Mouse (Mus musculus): Measurements from ENCODE around the gene Clpx. TPM values are rescaled to one million over a fixed set of nuclear protein-coding genes. Genes with fewer than 3 reads are reported as not detected.
"Not testable (repeated sequence)": the region's sequence is repeated elsewhere in the genome, so short reads cannot be mapped to it uniquely, and the experiment has no call there.

Gene Clpx
- polyA plus RNA-seq (2012; rRNA removed), result 6.4 and 8.5 TPM in 2 replicates

GRCm38 (mm10) chr9:65293973-65294715 is at the start of gene Clpx:
Gene Clpx, plus strand, starts transcription at chr9:65294260.
- under 1% methylated on average over 71 of the region's 71 CpGs for WGBS
- peak; percentile 96 for DNase-seq (ENCODE audit: low read depth, low spot score)

GRCm38 (mm10) chr9:65247502-65248376 is 46.3 kb upstream of the Clpx start:
- WGBS, result 63% methylated on average over 16 of the region's 16 CpGs
- DNase-seq (ENCODE audit: low read depth, low spot score), result no peak

- WGBS, result 79% methylated on average over 5 of the region's 5 CpGs
- no peak for DNase-seq (ENCODE audit: low read depth, low spot score)
These were observed 45.7 kb upstream of the Clpx start for GRCm38 (mm10) chr9:65248377-65248690.

GRCm38 (mm10) chr9:65252026-65252425 is 42.0 kb upstream of the Clpx start:
- WGBS, result 73% methylated on average over 3 of the region's 3 CpGs
- no peak for DNase-seq (ENCODE audit: low read depth, low spot score)

- WGBS, result 81% methylated on average over 11 of the region's 11 CpGs
- DNase-seq (ENCODE audit: low read depth, low spot score), result no peak
These were observed 38.0 kb upstream of the Clpx start for GRCm38 (mm10) chr9:65255906-65256600.

- DNase-seq (ENCODE audit: low read depth, low spot score), result peak; percentile 18
- 56% methylated on average over 9 of the region's 9 CpGs for WGBS
These were observed 36.7 kb upstream of the Clpx start for GRCm38 (mm10) chr9:65257218-65257910.

- WGBS, result 82% methylated on average over 7 of the region's 7 CpGs
- DNase-seq (ENCODE audit: low read depth, low spot score), result no peak
These were observed 34.7 kb upstream of the Clpx start for GRCm38 (mm10) chr9:65259366-65259765.

GRCm38 (mm10) chr9:65261591-65262230 is 32.3 kb upstream of the Clpx start:
- WGBS, result 90% methylated on average over 2 of the region's 2 CpGs
- no peak for DNase-seq (ENCODE audit: low read depth, low spot score)

- DNase-seq (ENCODE audit: low read depth, low spot score), result no peak
- WGBS, result 87% methylated on average over 3 of the region's 3 CpGs
These were observed 31.4 kb upstream of the Clpx start for GRCm38 (mm10) chr9:65262641-65263120.

GRCm38 (mm10) chr9:65264959-65265358 is 29.1 kb upstream of the Clpx start, which contains the start of gene Cilp:
Gene Cilp, plus strand, starts transcription at chr9:65265180.
- 63% methylated on average over 5 of the region's 5 CpGs for WGBS
- DNase-seq (ENCODE audit: low read depth, low spot score), result no peak

GRCm38 (mm10) chr9:65267742-65268515 is 26.1 kb upstream of the Clpx start:
- WGBS, result 36% methylated on average over 7 of the region's 7 CpGs
- no peak for DNase-seq (ENCODE audit: low read depth, low spot score)

GRCm38 (mm10) chr9:65273048-65273809 is 20.8 kb upstream of the Clpx start:
- 91% methylated on average over 13 of the region's 13 CpGs for WGBS

GRCm38 (mm10) chr9:65273873-65274272 is 20.2 kb upstream of the Clpx start:
- no peak for DNase-seq (ENCODE audit: low read depth, low spot score)
- 47% methylated on average over 4 of the region's 4 CpGs for WGBS

More at GRCm38 (mm10) chr9:65273048-65273809, 20.8 kb upstream of the Clpx start:
- no peak for DNase-seq (ENCODE audit: low read depth, low spot score)

GRCm38 (mm10) chr9:65274851-65275250 is 19.2 kb upstream of the Clpx start:
- not testable (repeated sequence) for DNase-seq (ENCODE audit: low read depth, low spot score)
- WGBS, result 77% methylated on average over 3 of the region's 3 CpGs

GRCm38 (mm10) chr9:65275810-65276530 is 18.1 kb upstream of the Clpx start:
- 81% methylated on average over 4 of the region's 4 CpGs for WGBS
- no peak for DNase-seq (ENCODE audit: low read depth, low spot score)

GRCm38 (mm10) chr9:65281536-65282151 is 12.4 kb upstream of the Clpx start:
- no peak for DNase-seq (ENCODE audit: low read depth, low spot score)
- 76% methylated on average over 5 of the region's 5 CpGs for WGBS

Measured in large intestine, adult 2 months (tissue).